Mouse (Mus musculus) embryonic facial prominence, embryonic 11.5 days (tissue): Measurements from ENCODE around the gene Neurl1a. TPM values are rescaled to one million over a fixed set of nuclear protein-coding genes. Genes with fewer than 3 reads are reported as not detected.

Experiments used
- ATAC-seq: fragments of 200-750 bp; cut with Nextera tagmentation; replicated peaks from 2 replicates; pipeline ENCODE4 v1.8.0; 2017; ENCODE audit warnings: low read depth; ENCODE audit not compliant: insufficient number of reproducible peaks, low FRiP score, low TSS enrichment
- DNase-seq: peaks from one replicate; pipeline ENCODE4 v3.0.0-alpha.2; 2015; ENCODE audit warnings: low spot score
- H3K27ac ChIP-seq: fragments of 300-500 bp; sonication (generic); replicated peaks from 2 replicates; pipeline ENCODE4 v1.5.1; 2014; ENCODE audit warnings: mild to moderate bottlenecking, low read depth, low read length, control low read depth
- H3K27me3 ChIP-seq: fragments of 300-500 bp; sonication (generic); 2 replicates; pipeline ENCODE4 v1.6.1; 2014; ENCODE audit warnings: mild to moderate bottlenecking, low read length, moderate library complexity, mixed read lengths; ENCODE audit not compliant: control insufficient read depth, insufficient read depth
- H3K36me3 ChIP-seq: fragments of 300-500 bp; sonication (generic); replicated peaks from 2 replicates; pipeline ENCODE4 v1.6.1; 2014; ENCODE audit warnings: low read depth, mild to moderate bottlenecking, low read length, moderate library complexity, mixed read lengths; ENCODE audit not compliant: control insufficient read depth, insufficient read depth
- H3K4me1 ChIP-seq: fragments of 300-500 bp; sonication (generic); 2 replicates; pipeline ENCODE4 v1.6.1; 2014; ENCODE audit warnings: low read length, mixed read lengths; ENCODE audit not compliant: control insufficient read depth, insufficient read depth
- H3K4me2 ChIP-seq: fragments of 300-500 bp; sonication (generic); 2 replicates; pipeline ENCODE4 v1.6.1; 2014; ENCODE audit warnings: low read depth, mild to moderate bottlenecking, control low read depth, low read length, moderate library complexity
- H3K4me3 ChIP-seq: fragments of 300-500 bp; sonication (generic); 2 replicates; pipeline ENCODE4 v1.5.1; 2014; ENCODE audit warnings: low read depth, low read length, control low read depth
- H3K9ac ChIP-seq: fragments of 300-500 bp; sonication (generic); replicated peaks from 2 replicates; pipeline ENCODE4 v1.6.1; 2014; ENCODE audit warnings: mild to moderate bottlenecking, control low read depth, low read length
- H3K9me3 ChIP-seq: fragments of 300-500 bp; sonication (generic); replicated peaks from 2 replicates; pipeline ENCODE4 v1.6.1; 2016; ENCODE audit warnings: mild to moderate bottlenecking, low read length, inconsistent platforms, mixed read lengths; ENCODE audit not compliant: control insufficient read depth
- whole genome bisulfite sequencing: fragments of 180-500 bp; shearing (Covaris S2); extraction: QIAGEN DNeasy Blood & Tissue Kit; methylation state at CpG from one replicate; pipeline ENCODE4 v1.1.7; 2014; 5-methylcytosine and 5-hydroxymethylcytosine counted together
- polyA plus RNA-seq: library from polyadenylated mRNA; unstranded; fragments of >200 nt; fragmentation: Nextera tagmentation; extraction: Ambion mirVana; gene quantifications from 2 replicates; pipeline ENCODE4 v1.2.1, GENCODE M21; 2014

Neurl1a gene
- polyA plus RNA-seq, 1 experiment from 2014 or later: 2.9 TPM

DNA sequence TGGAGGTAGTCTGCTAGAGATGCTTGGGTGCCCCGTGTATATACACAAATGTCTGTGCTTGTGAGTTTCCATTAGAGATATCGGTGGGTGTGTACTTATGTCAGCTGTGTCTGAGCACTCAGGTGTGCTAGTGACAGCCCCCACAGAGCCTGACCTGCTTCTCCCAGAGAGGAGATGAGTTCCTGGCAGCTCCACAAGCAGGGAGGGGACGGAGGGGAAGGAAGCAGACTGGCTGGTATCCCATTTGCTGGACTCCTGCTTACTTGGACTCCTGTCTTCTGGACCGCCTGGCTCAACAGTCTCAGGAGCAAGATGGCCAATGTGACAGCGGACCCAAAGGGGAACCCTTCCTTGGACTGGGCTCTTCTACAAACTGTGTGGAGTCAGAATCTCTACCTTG, 50.8 kb downstream of the Neurl1a start:
- Histone ChIP-seq H3K4me2 (no peak overlapping the region), H3K27me3 (no peaks in the 10 kb centered on the region), H3K9me3 (no peaks in the 10 kb centered on the region), H3K4me1 (peaks cover 7% of the 10 kb centered on the region), H3K9ac (no peak overlapping the region), H3K36me3 (no peaks in the 10 kb centered on the region), H3K27ac (no peak overlapping the region), H3K4me3 (no peak overlapping the region)
- ATAC-seq (no peak), DNase-seq (no peak)
- 76% methylated on average over 5 of the region's 5 CpGs for WGBS

DNA sequence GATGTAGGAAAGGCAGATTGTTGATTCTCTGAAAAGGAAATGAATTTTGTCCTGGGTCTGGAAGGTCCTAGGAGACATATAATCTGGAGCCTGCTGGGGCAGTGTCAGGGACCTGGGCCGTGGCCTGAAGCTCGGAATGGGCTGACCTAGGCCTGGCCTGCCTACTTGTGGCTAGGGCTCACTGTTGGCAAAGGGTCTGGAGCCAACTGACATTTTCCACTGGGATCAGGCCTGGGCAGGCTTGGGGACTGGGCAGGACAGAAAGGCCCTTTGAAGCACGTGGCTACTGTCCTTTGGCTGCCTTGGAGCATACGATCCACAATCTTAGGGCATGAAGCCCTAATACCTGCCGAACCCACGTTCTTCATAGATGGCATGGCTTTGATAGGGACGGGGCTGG, 51.5 kb downstream of the Neurl1a start:
- no peaks in the 10 kb centered on the region for H3K9me3 ChIP-seq

DNA sequence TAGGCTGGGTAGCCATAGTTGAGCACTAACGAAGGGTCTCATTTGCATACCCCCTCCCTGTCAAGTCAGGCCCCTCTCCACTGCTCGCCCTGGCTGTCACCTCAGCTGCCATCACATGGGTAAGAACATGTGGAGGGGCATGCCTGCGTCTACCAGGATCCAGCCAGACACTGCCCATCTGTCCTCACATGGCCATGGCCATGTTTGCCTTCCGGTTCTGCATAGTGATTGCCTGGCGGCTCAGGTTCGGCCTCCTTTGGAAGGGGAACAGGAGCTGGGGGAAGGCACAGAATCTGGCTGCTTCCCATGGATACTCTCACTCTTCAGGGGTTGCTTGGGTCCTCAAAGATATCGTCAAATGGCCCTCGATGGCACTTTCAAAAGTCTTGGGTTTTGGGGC, 52.1 kb downstream of the Neurl1a start:
- Histone ChIP-seq H3K27me3 (no peaks in the 10 kb centered on the region), H3K9me3 (no peaks in the 10 kb centered on the region), H3K9ac (no peak overlapping the region), H3K36me3 (no peaks in the 10 kb centered on the region), H3K4me3 (no peak overlapping the region), H3K27ac (no peak overlapping the region), H3K4me2 (no peak overlapping the region), H3K4me1 (peaks cover 7% of the 10 kb centered on the region)
- ATAC-seq (no peak), DNase-seq (no peak)
- 89% methylated on average over 8 of the region's 8 CpGs for WGBS

More for the DNA sequence above, 51.5 kb downstream of the Neurl1a start:
- no peaks in the 10 kb centered on the region for H3K36me3 ChIP-seq
- H3K9ac ChIP-seq: no peak overlapping the region
- no peaks in the 10 kb centered on the region for H3K27me3 ChIP-seq
- WGBS: 89% methylated on average over 7 of the region's 7 CpGs
- no peak overlapping the region for H3K4me2 ChIP-seq
- H3K27ac ChIP-seq: no peak overlapping the region
- H3K4me3 ChIP-seq: no peak overlapping the region
- H3K4me1 ChIP-seq: peaks cover 7% of the 10 kb centered on the region
- ATAC-seq (no peak), DNase-seq (no peak)

DNA sequence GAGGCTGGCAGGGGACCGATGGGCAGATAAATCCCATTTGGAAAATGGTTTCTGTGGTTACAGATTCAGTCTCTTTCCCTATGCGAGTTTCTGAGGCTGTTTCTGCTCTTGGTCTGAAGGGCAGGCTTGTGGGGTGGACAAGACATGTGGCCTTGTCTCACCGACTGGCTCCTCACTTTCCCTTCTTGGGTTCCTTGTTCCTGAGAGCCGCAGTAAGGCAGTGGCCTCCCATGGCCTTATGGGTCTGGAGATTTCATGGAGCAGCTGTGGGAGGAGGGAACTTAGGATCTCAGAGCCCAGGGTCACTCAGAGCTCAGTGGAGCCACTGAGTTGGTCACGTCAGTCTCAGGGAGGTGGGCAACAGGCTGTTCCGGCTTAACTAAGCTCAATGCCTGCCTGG, 52.8 kb downstream of the Neurl1a start:
- no peak overlapping the region for H3K4me2 ChIP-seq
- 91% methylated on average over 6 of the region's 6 CpGs for WGBS
- no peak for ATAC-seq
- no peaks in the 10 kb centered on the region for H3K36me3 ChIP-seq
- no peaks in the 10 kb centered on the region for H3K27me3 ChIP-seq
- no peak overlapping the region for H3K9ac ChIP-seq
- DNase-seq: no peak
- H3K4me3 ChIP-seq: no peak overlapping the region
- H3K27ac ChIP-seq: no peak overlapping the region
- H3K9me3 ChIP-seq: no peaks in the 10 kb centered on the region
- peaks cover 7% of the 10 kb centered on the region for H3K4me1 ChIP-seq

- Histone ChIP-seq H3K27me3 (no peaks in the 10 kb centered on the region), H3K9ac (no peak overlapping the region), H3K4me2 (no peak overlapping the region), H3K9me3 (no peaks in the 10 kb centered on the region), H3K4me3 (no peak overlapping the region), H3K27ac (no peak overlapping the region), H3K36me3 (no peaks in the 10 kb centered on the region), H3K4me1 (peaks cover 7% of the 10 kb centered on the region)
- WGBS: 88% methylated on average over 5 of the region's 5 CpGs
- no peak for DNase-seq
- no peak for ATAC-seq
Observed at GRCm38 (mm10) chr19:47232077-47232865, 53.7 kb downstream of the Neurl1a start.

DNA sequence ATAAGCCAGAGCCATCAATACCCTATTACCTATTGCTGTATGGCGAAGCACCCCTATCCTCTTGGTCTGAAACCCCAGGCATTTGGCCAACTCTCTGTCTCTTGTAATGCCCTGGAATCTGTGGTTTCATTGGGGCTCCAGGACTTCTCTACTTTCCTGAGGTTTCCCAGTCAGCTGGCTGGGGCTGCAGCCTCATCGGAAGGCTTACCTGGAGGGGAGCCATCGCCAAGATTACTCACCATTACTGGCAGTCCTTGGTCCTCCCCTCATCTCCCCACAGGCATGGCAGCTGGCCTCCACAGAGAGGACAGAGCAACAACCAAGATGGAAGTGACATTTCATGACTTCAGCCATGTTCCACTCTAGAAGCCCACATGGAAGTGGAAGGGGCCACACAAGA, 54.5 kb downstream of the Neurl1a start:
- no peaks in the 10 kb centered on the region for H3K9me3 ChIP-seq
- DNase-seq (no peak), ATAC-seq (no peak)
- no peak overlapping the region for H3K9ac ChIP-seq
- H3K4me1 ChIP-seq: peaks cover 7% of the 10 kb centered on the region
- no peak overlapping the region for H3K27ac ChIP-seq
- WGBS: 95% methylated on average over 3 of the region's 3 CpGs
- no peak overlapping the region for H3K4me3 ChIP-seq
- H3K36me3 ChIP-seq: no peaks in the 10 kb centered on the region
- H3K4me2 ChIP-seq: no peak overlapping the region
- no peaks in the 10 kb centered on the region for H3K27me3 ChIP-seq

DNA sequence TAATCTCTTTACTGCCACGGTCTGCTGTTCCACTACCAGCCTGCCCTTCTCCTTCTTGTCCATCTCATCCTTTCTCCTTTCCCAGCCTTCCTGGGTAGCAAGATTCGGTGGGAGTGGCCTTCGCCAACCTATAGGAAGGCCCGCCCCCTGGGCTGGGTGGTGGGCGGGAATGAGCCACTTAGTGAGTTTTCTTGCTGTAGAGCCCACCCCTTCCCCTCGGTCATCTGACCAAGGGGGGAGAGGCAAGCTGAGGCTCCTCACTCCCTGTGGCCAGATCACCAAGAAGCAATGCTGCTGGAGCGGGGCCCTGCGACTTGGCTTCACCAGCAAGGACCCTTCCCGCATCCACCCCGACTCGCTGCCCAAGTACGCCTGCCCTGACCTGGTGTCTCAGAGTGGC, 61.5 kb downstream of the Neurl1a start:
- Histone ChIP-seq H3K4me2 (peak overlapping the region; percentile 32), H3K27ac (no peak overlapping the region), H3K27me3 (no peaks in the 10 kb centered on the region), H3K36me3 (no peaks in the 10 kb centered on the region), H3K4me1 (no peaks in the 10 kb centered on the region), H3K9ac (peak overlapping the region; percentile 45), H3K9me3 (no peaks in the 10 kb centered on the region), H3K4me3 (peak overlapping the region; percentile 32)
- DNase-seq (peak; percentile 78), ATAC-seq (peak; percentile 66; the same call in 1 of the 2 replicates)
- 37% methylated on average over 12 of the region's 12 CpGs for WGBS

- H3K9me3 ChIP-seq: no peaks in the 10 kb centered on the region
- H3K27me3 ChIP-seq: no peaks in the 10 kb centered on the region
- no peak overlapping the region for H3K9ac ChIP-seq
- H3K4me3 ChIP-seq: no peak overlapping the region
- H3K4me2 ChIP-seq: peak overlapping the region; percentile 32; the same call in 1 of the 2 replicates
- DNase-seq: no peak
- H3K36me3 ChIP-seq: no peaks in the 10 kb centered on the region
- H3K27ac ChIP-seq: no peak overlapping the region
- 64% methylated on average over 7 of the region's 7 CpGs for WGBS
- no peaks in the 10 kb centered on the region for H3K4me1 ChIP-seq
- no peak for ATAC-seq
Observed at GRCm38 (mm10) chr19:47240957-47241356, 62.3 kb downstream of the Neurl1a start.
